Mouse (Mus musculus) heart, postnatal 0 days (tissue): ENCODE data around the gene Rfxank. TPM values are rescaled to one million over a fixed set of nuclear protein-coding genes. Genes with fewer than 3 reads are reported as not detected.

ENCODE experiments used
- ATAC-seq: fragments of 200-750 bp; cut with Nextera tagmentation; 2 replicates; pipeline ENCODE4 v1.8.0; 2017; ENCODE audit warnings: low read depth, moderate number of reproducible peaks, moderate library complexity; ENCODE audit not compliant: insufficient read depth
- DNase-seq: peaks from one replicate; pipeline ENCODE4 v3.0.0-alpha.2; 2016; ENCODE audit warnings: low spot score
- H3K27ac ChIP-seq: fragments of 300-500 bp; sonication (generic); 2 replicates; pipeline ENCODE4 v1.5.1; 2014; ENCODE audit warnings: low read depth, mild to moderate bottlenecking
- H3K27me3 ChIP-seq: fragments of 300-500 bp; sonication (generic); 2 replicates; pipeline ENCODE4 v1.6.1; 2014; ENCODE audit warnings: low read length, mixed read lengths; ENCODE audit not compliant: control insufficient read depth, insufficient read depth
- H3K36me3 ChIP-seq: fragments of 300-500 bp; sonication (generic); replicated peaks from 2 replicates; pipeline ENCODE4 v1.6.1; 2014; ENCODE audit warnings: low read length, mixed read lengths; ENCODE audit not compliant: control insufficient read depth, insufficient read depth
- H3K4me1 ChIP-seq: fragments of 300-500 bp; sonication (generic); 2 replicates; pipeline ENCODE4 v1.6.1; 2014; ENCODE audit warnings: antibody characterized with exemption; ENCODE audit not compliant: control insufficient read depth, insufficient read depth
- H3K4me2 ChIP-seq: fragments of 300-500 bp; sonication (generic); 2 replicates; pipeline ENCODE4 v1.6.1; 2014; ENCODE audit warnings: low read depth, mild to moderate bottlenecking, low read length, moderate library complexity
- H3K4me3 ChIP-seq: fragments of 300-500 bp; sonication (generic); 2 replicates; pipeline ENCODE4 v1.5.1; 2014; ENCODE audit warnings: low read depth, low read length
- H3K9ac ChIP-seq: fragments of 300-500 bp; sonication (generic); replicated peaks from 2 replicates; pipeline ENCODE4 v1.6.1; 2014; ENCODE audit warnings: low read depth, low read length, mixed read lengths
- H3K9me3 ChIP-seq: fragments of 300-500 bp; sonication (generic); replicated peaks from 2 replicates; pipeline ENCODE4 v1.6.1; 2016; ENCODE audit warnings: low read length; ENCODE audit not compliant: control insufficient read depth
- CTCF ChIP-seq: IDR thresholded peaks from 2 replicates; pipeline ENCODE4 v1.5.1; 2016; ENCODE audit warnings: antibody characterized with exemption, control low read depth, low read depth
- EP300 ChIP-seq: IDR thresholded peaks from 2 replicates; pipeline ENCODE4 v1.6.1; 2016; ENCODE audit warnings: antibody characterized with exemption, low read depth
- WGBS: fragments of 180-500 bp; shearing (Covaris S2); extraction: QIAGEN DNeasy Blood & Tissue Kit; methylation state at CpG from one replicate; pipeline ENCODE4 v1.1.7; 2014; 5-methylcytosine and 5-hydroxymethylcytosine counted together
- polyA plus RNA-seq: library from polyadenylated mRNA; unstranded; fragments of >200 nt; fragmentation: Nextera tagmentation; extraction: Ambion mirVana; gene quantifications from 2 replicates; pipeline ENCODE4 v1.2.1, GENCODE M21; 2015
- total RNA-seq: library from RNA; depleted of rRNA; stranded (reverse); fragments of >200 nt; gene quantifications from 2 replicates; pipeline ENCODE4 v1.2.3, GENCODE M21; 2014; ENCODE audit warnings: low replicate concordance

Rfxank gene
- total and polyA plus RNA-seq, 2 experiments from 2014 or later = 22.5 to 48.4 TPM

- H3K4me3 ChIP-seq = no peak overlapping the region
- H3K4me1 ChIP-seq = no peaks in the 10 kb centered on the region
- ATAC-seq (no peak), DNase-seq (no peak)
- WGBS = 47% methylated on average over 2 of the region's 2 CpGs
- no peak overlapping the region for H3K9ac ChIP-seq
- TF ChIP-seq CTCF = peak; percentile 56
- no peak for TF ChIP-seq EP300
- no peaks in the 10 kb centered on the region for H3K36me3 ChIP-seq
- H3K27me3 ChIP-seq = peaks cover 39% of the 10 kb centered on the region
- H3K4me2 ChIP-seq = no peak overlapping the region
- H3K9me3 ChIP-seq = no peaks in the 10 kb centered on the region
- H3K27ac ChIP-seq = no peak overlapping the region
These were observed 16.1 kb downstream of the Rfxank start for GRCm38 (mm10) chr8:70122863-70123262.

- DNase-seq (no peak), ATAC-seq (no peak)
- no peaks in the 10 kb centered on the region for H3K36me3 ChIP-seq
- H3K4me1 ChIP-seq = no peaks in the 10 kb centered on the region
- TF ChIP-seq CTCF (no peak), EP300 (no peak)
- H3K27ac ChIP-seq = no peak within 1 kb of the TSS
- no peaks in the 10 kb centered on the region for H3K9me3 ChIP-seq
- 2% methylated on average over 19 of the region's 19 CpGs for WGBS
- peaks cover 58% of the 10 kb centered on the region for H3K27me3 ChIP-seq
- H3K9ac ChIP-seq = no peak within 1 kb of the TSS
- H3K4me2 ChIP-seq = no peak within 1 kb of the TSS
- no peak within 1 kb of the TSS for H3K4me3 ChIP-seq
These were observed 18.3 kb downstream of the Rfxank start, which contains the start of gene Ncan for GRCm38 (mm10) chr8:70120667-70121066. Gene Ncan (minus strand): TSS chr8:70120873.

- Histone ChIP-seq H3K9ac (no peak overlapping the region), H3K27ac (no peak overlapping the region), H3K36me3 (no peaks in the 10 kb centered on the region), H3K4me1 (no peaks in the 10 kb centered on the region), H3K27me3 (peaks cover 72% of the 10 kb centered on the region), H3K9me3 (no peaks in the 10 kb centered on the region), H3K4me2 (no peak overlapping the region), H3K4me3 (no peak overlapping the region)
- ATAC-seq (no peak), DNase-seq (no peak)
- 18% methylated on average over 17 of the region's 17 CpGs for WGBS
- TF ChIP-seq EP300 = no peak
- TF ChIP-seq CTCF = no peak
These were observed 19.9 kb downstream of the Rfxank start for GRCm38 (mm10) chr8:70118726-70119700.

- no peak overlapping the region for H3K4me2 ChIP-seq
- H3K4me3 ChIP-seq = no peak overlapping the region
- H3K9me3 ChIP-seq = no peaks in the 10 kb centered on the region
- no peak overlapping the region for H3K27ac ChIP-seq
- no peak overlapping the region for H3K9ac ChIP-seq
- DNase-seq (peak; percentile 30), ATAC-seq (peak; percentile 10; the same call in 1 of the 2 replicates)
- H3K27me3 ChIP-seq = peaks cover 86% of the 10 kb centered on the region
- WGBS = 11% methylated on average over 9 of the region's 9 CpGs
- no peaks in the 10 kb centered on the region for H3K4me1 ChIP-seq
- TF ChIP-seq CTCF (no peak), EP300 (no peak)
- no peaks in the 10 kb centered on the region for H3K36me3 ChIP-seq
These were observed 21.3 kb downstream of the Rfxank start for GRCm38 (mm10) chr8:70117611-70118010.

- no peak overlapping the region for H3K4me2 ChIP-seq
- peaks cover 93% of the 10 kb centered on the region for H3K27me3 ChIP-seq
- no peaks in the 10 kb centered on the region for H3K4me1 ChIP-seq
- no peak overlapping the region for H3K9ac ChIP-seq
- ATAC-seq (no peak), DNase-seq (no peak)
- H3K4me3 ChIP-seq = no peak overlapping the region
- H3K9me3 ChIP-seq = no peaks in the 10 kb centered on the region
- WGBS = 59% methylated on average over 13 of the region's 13 CpGs
- TF ChIP-seq EP300 (no peak), CTCF (no peak)
- H3K27ac ChIP-seq = no peak overlapping the region
- H3K36me3 ChIP-seq = no peaks in the 10 kb centered on the region
These were observed 24.1 kb downstream of the Rfxank start for GRCm38 (mm10) chr8:70114892-70115291.
